Mouse (Mus musculus): ENCODE measurements at regions not wholly inside any gene's neighbourhood (a gene's known extent, or its start where the extent isn't known, plus 50 kb on each side); places are given as distances from the start of the nearest gene placed in this dataset.
"Not testable (repeated sequence)": the region's sequence is repeated elsewhere in the genome, so short reads cannot be mapped to it uniquely, and the experiment has no call there.

GRCm38 (mm10) chr2:149283274-149283673 is 121.6 kb upstream of the Cst10 start:
- no peak for DNase-seq (ENCODE audit: low spot score in 2 of 2)

GRCm38 (mm10) chr2:149284199-149284598 is 120.7 kb upstream of the Cst10 start:
- DNase-seq (ENCODE audit: low spot score in 2 of 2): no peak

- DNase-seq (ENCODE audit: low spot score in 2 of 2): not testable (repeated sequence)
These were observed 107.9 kb upstream of the Cst10 start for GRCm38 (mm10) chr2:149296936-149297335.

GRCm38 (mm10) chr2:149305553-149305952 is 99.3 kb upstream of the Cst10 start:
- no peak for DNase-seq (ENCODE audit: low spot score in 2 of 2)

- peak; percentile 20 to 41 for DNase-seq (ENCODE audit: low spot score in 2 of 2)
These were observed 54.5 kb upstream of the Cst10 start for GRCm38 (mm10) chr2:149350239-149350811.
